Mouse (Mus musculus): Measurements from ENCODE around the gene Ino80e.

DNA sequence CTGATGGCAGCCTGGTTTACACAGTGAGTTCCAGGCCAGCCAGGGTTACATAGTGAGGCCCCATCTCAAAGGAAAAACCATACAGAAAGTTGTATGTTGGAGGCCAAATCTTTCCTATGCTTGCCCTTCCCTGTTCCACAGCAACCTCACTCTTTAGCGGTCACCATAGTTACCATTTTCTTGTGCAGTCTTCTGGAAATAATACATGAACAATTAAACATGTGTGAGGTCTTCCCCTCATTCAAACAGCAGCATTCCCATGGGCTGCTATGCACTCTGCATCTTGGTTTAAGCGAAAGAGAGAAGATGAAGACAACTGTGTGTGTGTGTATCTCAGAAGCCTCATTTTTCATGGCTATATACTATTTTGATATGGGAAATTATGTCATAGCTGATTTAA, 16.7 kb downstream of the Ino80e start:
- TF ChIP-seq POLR2AphosphoS2 (IDR thresholded peaks at IDR 0.05; ENCODE audit: low read depth, low read length) (no peak), POLR2A (IDR thresholded peaks at IDR 0.05; ENCODE audit: low read depth, low read length) (no peak), EP300 (IDR thresholded peaks at IDR 0.05; ENCODE audit: low read length) (no peak), ETS1 (conservative IDR thresholded peaks at IDR 0.05; ENCODE audit: low read depth, low read length) (no peak), RCOR1 (conservative IDR thresholded peaks at IDR 0.05; ENCODE audit: low read depth, low read length) (no peak), CTCF (conservative IDR thresholded peaks at IDR 0.05 in 1 of 2, IDR thresholded peaks at IDR 0.05 in 1 of 2; ENCODE audit: low read depth in 2 of 2, low read length in 2 of 2) (no peak), MXI1 (IDR thresholded peaks at IDR 0.05; ENCODE audit: low read depth, low read length) (no peak), ZC3H11A (IDR thresholded peaks at IDR 0.05; ENCODE audit: low read depth, low read length) (no peak), MEF2A (IDR thresholded peaks at IDR 0.05; ENCODE audit: borderline replicate concordance, low read depth, low read length) (no peak), MAX (IDR thresholded peaks at IDR 0.05; ENCODE audit: low read length) (no peak), MYC (IDR thresholded peaks at IDR 0.05; ENCODE audit: low read depth, low read length) (no peak), SMC3 (IDR thresholded peaks at IDR 0.05; ENCODE audit: low read depth, low read length) (no peak)
